Mouse (Mus musculus): ENCODE measurements at regions not wholly inside any gene's neighbourhood (a gene's known extent, or its start where the extent isn't known, plus 50 kb on each side); places are given as distances from the start of the nearest gene placed in this dataset.
A peak's percentile ranks its signal among the peaks of the same experiment; 100 is the strongest.

- H3K4me1 ChIP-seq (ENCODE audit: control insufficient read depth, insufficient read depth, low read length), result no peaks in the 10 kb centered on the region
- H3K4me2 ChIP-seq (ENCODE audit: low read depth, low read length), result no peak overlapping the region
- no peaks in the 10 kb centered on the region for H3K36me3 ChIP-seq (ENCODE audit: control insufficient read depth, insufficient read depth, low read length)
- no peak overlapping the region for H3K4me3 ChIP-seq (ENCODE audit: low read depth, low read length)
- H3K9me3 ChIP-seq (ENCODE audit: control insufficient read depth, low read length), result no peaks in the 10 kb centered on the region
- H3K27me3 ChIP-seq (replicated peaks; ENCODE audit: control insufficient read depth, insufficient read depth, low read length), result no peaks in the 10 kb centered on the region
- no peak overlapping the region for H3K9ac ChIP-seq (ENCODE audit: low read depth, low read length)
- DNase-seq (ENCODE audit: low spot score), result no peak
- H3K27ac ChIP-seq (replicated peaks; ENCODE audit: low read depth, low read length), result no peak overlapping the region
- 60% methylated on average over 8 of the region's 8 CpGs for WGBS
- ATAC-seq (ENCODE audit: low read depth), result no peak
These were observed 430.8 kb downstream of the Nsun3 start for GRCm38 (mm10) chr16:62355830-62356270.

GRCm38 (mm10) chr16:62327378-62328036 lies 459.1 kb downstream of the Nsun3 start:
- WGBS, result 49% methylated on average over 5 of the region's 5 CpGs
- DNase-seq (ENCODE audit: low spot score) (peak; percentile 1), ATAC-seq (ENCODE audit: low read depth) (no peak)

DNA sequence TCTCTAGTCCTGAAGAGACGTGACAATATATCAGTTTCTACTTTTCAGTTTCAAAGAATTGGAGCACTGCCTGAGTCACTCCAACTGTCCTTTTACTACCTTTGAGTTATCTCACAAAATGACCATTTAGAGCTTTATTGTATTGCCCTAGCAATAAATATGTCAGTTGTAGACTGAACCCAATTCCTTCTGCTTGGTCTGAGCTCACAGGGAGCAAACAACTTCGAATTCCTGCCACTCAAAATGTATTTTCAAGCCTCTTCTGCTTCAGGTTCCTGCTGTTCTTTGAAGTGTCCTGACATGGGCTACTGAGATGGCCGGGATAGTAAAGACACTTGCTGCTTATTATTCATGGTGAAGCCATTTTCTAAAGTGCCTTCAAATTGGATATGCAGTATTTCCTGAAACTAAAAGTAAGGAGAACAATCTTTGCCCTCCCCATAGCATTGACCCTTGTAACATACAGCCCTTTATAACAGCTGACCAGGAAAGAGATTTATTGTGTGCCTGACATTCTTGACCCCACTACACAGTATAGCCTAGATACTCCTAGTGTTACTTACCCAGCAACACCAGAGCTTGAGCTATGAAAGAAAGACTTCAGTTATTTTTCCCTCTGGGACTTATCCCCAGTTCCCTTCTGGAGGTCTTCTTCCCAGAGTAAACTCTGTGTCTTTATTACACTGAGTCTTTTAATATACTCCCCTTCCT lies 460.9 kb downstream of the Nsun3 start:
- Histone ChIP-seq H3K27ac (replicated peaks; ENCODE audit: low read depth, low read length) (no peak overlapping the region), H3K4me1 (ENCODE audit: control insufficient read depth, insufficient read depth, low read length) (no peaks in the 10 kb centered on the region), H3K36me3 (ENCODE audit: control insufficient read depth, insufficient read depth, low read length) (no peaks in the 10 kb centered on the region), H3K4me3 (ENCODE audit: low read depth, low read length) (no peak overlapping the region), H3K27me3 (replicated peaks; ENCODE audit: control insufficient read depth, insufficient read depth, low read length) (no peaks in the 10 kb centered on the region), H3K9ac (ENCODE audit: low read depth, low read length) (no peak overlapping the region), H3K4me2 (ENCODE audit: low read depth, low read length) (no peak overlapping the region), H3K9me3 (ENCODE audit: control insufficient read depth, low read length) (no peaks in the 10 kb centered on the region)
- DNase-seq (ENCODE audit: low spot score), result no peak
- no peak for ATAC-seq (ENCODE audit: low read depth)
- 66% methylated on average over 3 of the region's 3 CpGs for WGBS

More at GRCm38 (mm10) chr16:62327378-62328036, 459.1 kb downstream of the Nsun3 start:
- Histone ChIP-seq H3K4me3 (ENCODE audit: low read depth, low read length) (no peak overlapping the region), H3K36me3 (ENCODE audit: control insufficient read depth, insufficient read depth, low read length) (no peaks in the 10 kb centered on the region), H3K4me2 (ENCODE audit: low read depth, low read length) (no peak overlapping the region), H3K9ac (ENCODE audit: low read depth, low read length) (no peak overlapping the region), H3K27ac (replicated peaks; ENCODE audit: low read depth, low read length) (no peak overlapping the region), H3K27me3 (replicated peaks; ENCODE audit: control insufficient read depth, insufficient read depth, low read length) (no peaks in the 10 kb centered on the region), H3K9me3 (ENCODE audit: control insufficient read depth, low read length) (no peaks in the 10 kb centered on the region), H3K4me1 (ENCODE audit: control insufficient read depth, insufficient read depth, low read length) (no peaks in the 10 kb centered on the region)

GRCm38 (mm10) chr16:62322809-62323208 lies 463.8 kb downstream of the Nsun3 start:
- Histone ChIP-seq H3K9ac (ENCODE audit: low read depth, low read length) (no peak overlapping the region), H3K27me3 (replicated peaks; ENCODE audit: control insufficient read depth, insufficient read depth, low read length) (no peaks in the 10 kb centered on the region), H3K4me1 (ENCODE audit: control insufficient read depth, insufficient read depth, low read length) (no peaks in the 10 kb centered on the region), H3K4me2 (ENCODE audit: low read depth, low read length) (no peak overlapping the region), H3K27ac (replicated peaks; ENCODE audit: low read depth, low read length) (no peak overlapping the region), H3K36me3 (ENCODE audit: control insufficient read depth, insufficient read depth, low read length) (no peaks in the 10 kb centered on the region), H3K4me3 (ENCODE audit: low read depth, low read length) (no peak overlapping the region), H3K9me3 (ENCODE audit: control insufficient read depth, low read length) (no peaks in the 10 kb centered on the region)
- 78% methylated on average over 1 of the region's 1 CpGs for WGBS
- DNase-seq (ENCODE audit: low spot score) (no peak), ATAC-seq (ENCODE audit: low read depth) (no peak)

GRCm38 (mm10) chr16:62288948-62289347 lies 497.7 kb downstream of the Nsun3 start:
- 73% methylated on average over 3 of the region's 3 CpGs for WGBS
- DNase-seq (ENCODE audit: low spot score) (no peak), ATAC-seq (ENCODE audit: low read depth) (no peak)
- H3K27ac ChIP-seq (replicated peaks; ENCODE audit: low read depth, low read length), result no peak overlapping the region
- no peaks in the 10 kb centered on the region for H3K27me3 ChIP-seq (replicated peaks; ENCODE audit: control insufficient read depth, insufficient read depth, low read length)
- H3K36me3 ChIP-seq (ENCODE audit: control insufficient read depth, insufficient read depth, low read length), result no peaks in the 10 kb centered on the region
- no peak overlapping the region for H3K4me3 ChIP-seq (ENCODE audit: low read depth, low read length)
- H3K4me2 ChIP-seq (ENCODE audit: low read depth, low read length), result no peak overlapping the region
- no peaks in the 10 kb centered on the region for H3K4me1 ChIP-seq (ENCODE audit: control insufficient read depth, insufficient read depth, low read length)
- no peaks in the 10 kb centered on the region for H3K9me3 ChIP-seq (ENCODE audit: control insufficient read depth, low read length)
- no peak overlapping the region for H3K9ac ChIP-seq (ENCODE audit: low read depth, low read length)

Data from embryonic facial prominence, embryonic 14.5 days (tissue).